Mouse (Mus musculus) thymus, adult 2 months (tissue): ENCODE data around the gene Erf. TPM values are rescaled to one million over a fixed set of nuclear protein-coding genes. Genes with fewer than 3 reads are reported as not detected.
"Not testable (repeated sequence)": the region's sequence is repeated elsewhere in the genome, so short reads cannot be mapped to it uniquely, and the experiment has no call there.

Experiments used
- DNase-seq: peaks from one replicate; pipeline ENCODE4 v3.0.0; 2021
- H3K27ac ChIP-seq: fragments of 200-500 bp; 2 replicates; pipeline ENCODE4 v1.5.1; 2012; ENCODE audit warnings: low read length, control low read depth; ENCODE audit not compliant: control insufficient read depth, insufficient read depth
- H3K27me3 ChIP-seq: fragments of 200-500 bp; 2 replicates; pipeline ENCODE4 v1.6.1; 2012; ENCODE audit warnings: mild to moderate bottlenecking, low read length, moderate library complexity, mixed read lengths; ENCODE audit not compliant: control insufficient read depth, insufficient read depth
- H3K36me3 ChIP-seq: fragments of 200-500 bp; 2 replicates; pipeline ENCODE4 v1.6.1; 2012; ENCODE audit warnings: mild to moderate bottlenecking, low read length, moderate library complexity; ENCODE audit not compliant: control insufficient read depth, insufficient read depth
- H3K4me1 ChIP-seq: fragments of 200-500 bp; replicated peaks from 2 replicates; pipeline ENCODE4 v1.6.1; 2012; ENCODE audit warnings: low read length; ENCODE audit not compliant: control insufficient read depth, insufficient read depth
- H3K4me3 ChIP-seq: fragments of 200-500 bp; 2 replicates; pipeline ENCODE4 v1.5.1; 2012; ENCODE audit warnings: mild to moderate bottlenecking, low read length, control low read depth, moderate library complexity; ENCODE audit not compliant: control insufficient read depth, insufficient read depth
- CTCF ChIP-seq: fragments of 200-500 bp; IDR thresholded peaks from 2 replicates; pipeline ENCODE4 v1.5.1; 2012; ENCODE audit warnings: mild to moderate bottlenecking, control low read depth, low read length, moderate library complexity, borderline replicate concordance; ENCODE audit not compliant: control insufficient read depth, poor library complexity, insufficient read depth; ENCODE audit errors: extremely low read depth
- POLR2A ChIP-seq: fragments of 200-500 bp; IDR thresholded peaks from 2 replicates; pipeline ENCODE4 v1.6.1; 2012; ENCODE audit warnings: mild to moderate bottlenecking, low read length, control low read depth, moderate library complexity; ENCODE audit not compliant: control insufficient read depth, poor library complexity, insufficient read depth; ENCODE audit errors: extremely low read depth
- WGBS: fragments of 180-500 bp; shearing (Covaris S2); methylation state at CpG from one replicate; pipeline ENCODE4 v1.1.7; 2018; 5-methylcytosine and 5-hydroxymethylcytosine counted together
- polyA plus RNA-seq: library from polyadenylated mRNA; depleted of rRNA; stranded (reverse); fragments of >200 nt; gene quantifications from 2 replicates; pipeline ENCODE4 v1.2.3, GENCODE M21; 2012

The Erf gene
- polyA plus RNA-seq, 1 experiment, result 59.4 TPM

DNA sequence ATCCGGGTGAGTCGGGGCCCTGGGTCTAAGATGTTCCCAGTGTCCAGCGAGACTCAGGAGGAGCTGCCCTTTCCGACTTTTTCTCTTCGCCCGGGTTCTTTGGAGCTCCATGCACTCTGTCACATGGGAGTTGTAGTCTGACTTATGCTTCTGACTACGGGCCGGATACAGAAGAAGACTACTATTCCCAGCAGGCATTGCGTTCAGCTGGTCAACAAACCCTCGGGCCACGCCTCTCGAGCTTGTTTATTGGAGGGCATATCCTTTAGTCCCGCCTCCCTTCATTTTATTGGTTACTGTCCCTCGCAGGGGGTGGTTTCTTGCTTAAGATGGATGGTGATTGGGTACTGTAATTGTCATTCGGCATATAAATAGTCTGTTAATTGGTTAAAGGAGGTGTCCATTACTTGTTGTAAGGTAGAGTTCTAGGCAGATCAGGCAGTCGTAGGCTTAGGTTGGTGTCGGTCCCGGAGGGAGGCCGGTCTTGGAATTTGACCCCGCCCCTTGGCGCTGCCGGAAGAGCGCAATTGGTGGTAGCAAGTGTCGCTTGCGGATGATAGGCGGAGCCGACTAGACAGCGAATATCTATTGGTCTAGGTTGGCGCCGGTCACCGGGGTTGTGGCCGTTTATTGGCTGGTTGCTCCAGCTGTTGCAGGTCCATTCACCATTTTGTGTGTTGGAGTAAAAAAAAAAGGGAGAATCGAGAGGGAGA, 17.3 kb upstream of the Erf start:
- peaks cover 26% of the 10 kb centered on the region for H3K4me1 ChIP-seq
- peak overlapping the region; percentile 84 for H3K27ac ChIP-seq
- DNase-seq, result peak; percentile 98
- under 1% methylated on average over 33 of the region's 33 CpGs for WGBS
- no peaks in the 10 kb centered on the region for H3K36me3 ChIP-seq
- H3K27me3 ChIP-seq, result no peaks in the 10 kb centered on the region
- H3K4me3 ChIP-seq, result peak overlapping the region; percentile 77
- TF ChIP-seq CTCF (0 out of 2 replicates have a peak, but pooled peaks have one; percentile 50), POLR2A (peak; percentile 39)

GRCm38 (mm10) chr7:25267301-25267750, 16.8 kb upstream of the Erf start, which contains the start of gene Cic:
Gene Cic (plus strand): TSS chr7:25267704.
- H3K27me3 ChIP-seq, result no peaks in the 10 kb centered on the region
- no peaks in the 10 kb centered on the region for H3K36me3 ChIP-seq
- TF ChIP-seq CTCF (0 out of 2 replicates have a peak, but pooled peaks have one; percentile 34), POLR2A (peak; percentile 16; the same call in 1 of the 2 replicates)
- DNase-seq, result peak; percentile 99
- under 1% methylated on average over 29 of the region's 29 CpGs for WGBS
- H3K4me1 ChIP-seq, result peaks cover 26% of the 10 kb centered on the region
- peak within 1 kb of the TSS; percentile 77 for H3K4me3 ChIP-seq
- H3K27ac ChIP-seq, result peak within 1 kb of the TSS; percentile 84

DNA sequence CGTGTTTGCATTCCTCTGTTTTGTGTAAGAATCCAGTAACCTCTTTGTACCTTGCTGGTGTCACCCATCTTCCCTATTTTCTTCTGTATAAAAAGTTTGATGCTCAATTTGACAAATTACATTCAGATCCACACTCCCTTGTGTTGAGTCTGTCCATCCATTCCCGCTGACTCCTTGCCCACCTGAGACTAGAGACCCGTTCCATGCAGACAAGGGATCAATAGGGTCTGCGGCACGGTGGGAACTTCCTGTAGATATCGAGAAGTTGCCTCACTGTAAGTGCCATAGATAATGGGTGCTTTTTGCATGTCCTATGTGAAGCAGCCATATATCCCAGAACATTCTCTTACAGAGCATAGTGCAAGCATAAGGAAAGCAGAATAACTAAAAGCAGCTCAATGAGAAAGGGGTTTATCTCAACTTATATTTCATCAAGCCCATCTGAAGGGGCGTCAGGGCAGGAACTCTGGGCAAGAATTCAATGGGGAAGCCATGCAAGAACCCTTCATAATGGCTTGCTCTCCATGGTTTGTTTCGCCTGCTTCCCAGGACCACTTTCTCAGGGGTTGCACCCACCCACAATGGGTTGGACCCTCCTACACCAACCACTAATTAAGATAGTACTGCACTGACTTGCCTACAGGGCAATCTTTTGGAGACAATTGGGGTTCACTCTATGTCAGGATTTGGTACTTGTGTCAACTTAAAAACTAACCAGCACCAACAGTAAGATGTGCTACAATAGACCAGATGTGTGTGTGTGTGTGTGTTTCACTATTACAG, 15.8 kb upstream of the Erf start:
- DNase-seq, result no peak
- no peaks in the 10 kb centered on the region for H3K36me3 ChIP-seq
- 95% methylated on average over 8 of the region's 8 CpGs for WGBS
- TF ChIP-seq CTCF, result no peak
- no peak for TF ChIP-seq POLR2A
- H3K4me1 ChIP-seq, result peaks cover 26% of the 10 kb centered on the region
- no peak overlapping the region for H3K4me3 ChIP-seq
- H3K27me3 ChIP-seq, result no peaks in the 10 kb centered on the region
- H3K27ac ChIP-seq, result no peak overlapping the region

DNA sequence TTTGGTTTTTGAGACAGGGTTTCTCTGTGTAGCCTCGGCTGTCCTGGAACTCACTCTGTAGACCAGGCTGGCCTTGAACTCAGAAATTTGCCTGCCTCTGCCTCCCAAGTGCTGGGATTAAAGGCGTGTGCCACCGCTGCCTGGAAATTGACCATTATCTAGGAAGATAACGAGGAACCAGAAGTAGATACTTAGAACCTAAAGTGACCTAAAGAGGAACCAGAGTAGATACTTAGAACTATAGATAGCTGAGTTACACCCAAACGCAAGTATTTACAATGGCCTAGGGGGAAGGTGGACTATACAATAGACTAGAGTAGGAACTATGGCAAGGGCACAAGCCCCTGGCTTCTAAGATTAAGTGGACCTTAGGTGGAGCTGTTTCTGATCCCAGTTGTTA, 15.2 kb upstream of the Erf start:
- DNase-seq, H3K27me3 ChIP-seq, H3K4me3 ChIP-seq, H3K36me3 ChIP-seq, H3K27ac ChIP-seq: not testable (repeated sequence)
- WGBS, result 97% methylated on average over 5 of the region's 5 CpGs
- H3K4me1 ChIP-seq, result peaks cover 24% of the 10 kb centered on the region

- TF ChIP-seq POLR2A (no peak), CTCF (no peak)
- 92% methylated on average over 17 of the region's 17 CpGs for WGBS
- DNase-seq, result no peak
- Histone ChIP-seq H3K4me3 (no peak overlapping the region), H3K36me3 (no peaks in the 10 kb centered on the region), H3K27me3 (no peaks in the 10 kb centered on the region), H3K4me1 (peaks cover 9% of the 10 kb centered on the region), H3K27ac (no peak overlapping the region)
These were observed 13.7 kb upstream of the Erf start for GRCm38 (mm10) chr7:25263968-25264870.

GRCm38 (mm10) chr7:25261896-25262295, 11.3 kb upstream of the Erf start:
- TF ChIP-seq POLR2A (no peak), CTCF (no peak)
- WGBS, result 92% methylated on average over 1 of the region's 1 CpGs
- H3K4me3 ChIP-seq, result no peak overlapping the region
- peaks cover 3% of the 10 kb centered on the region for H3K4me1 ChIP-seq
- H3K36me3 ChIP-seq, result no peaks in the 10 kb centered on the region
- no peak overlapping the region for H3K27ac ChIP-seq
- no peaks in the 10 kb centered on the region for H3K27me3 ChIP-seq
- no peak for DNase-seq
